Mouse (Mus musculus): ENCODE results near the gene Olig3.

The Olig3 gene

DNA sequence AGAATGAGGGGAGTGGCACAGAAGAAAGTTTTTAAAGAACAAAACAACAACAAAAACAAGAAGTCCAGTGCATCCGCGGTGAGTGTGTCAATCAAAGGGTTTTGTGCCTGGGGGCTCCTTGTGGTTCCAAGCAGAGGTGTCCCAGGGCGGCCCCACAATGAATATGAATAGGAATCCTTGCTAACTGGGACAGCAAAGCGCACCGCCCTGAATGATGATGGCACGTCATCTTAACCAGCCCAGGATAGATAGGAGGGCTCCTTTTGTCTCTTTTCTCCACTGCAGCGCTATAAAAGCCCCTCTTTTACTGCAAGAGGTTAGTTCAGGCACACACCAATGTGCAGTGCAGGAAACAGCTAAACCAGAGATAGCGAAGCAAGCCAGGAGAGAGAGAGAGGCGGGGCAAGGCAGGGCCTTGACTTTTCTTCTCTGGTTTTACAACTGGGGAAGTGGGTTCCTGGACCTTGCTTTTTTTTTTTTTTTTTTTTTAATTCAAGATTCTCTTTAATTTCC is at the start of gene Olig3:
TSS of gene Olig3 (plus strand) at position 463 of the 513 bp plus-strand sequence.
- no peak for DNase-seq

GRCm38 (mm10) chr10:19309681-19310395 is 46.5 kb upstream of the Olig3 start:
- DNase-seq, result no peak

DNA sequence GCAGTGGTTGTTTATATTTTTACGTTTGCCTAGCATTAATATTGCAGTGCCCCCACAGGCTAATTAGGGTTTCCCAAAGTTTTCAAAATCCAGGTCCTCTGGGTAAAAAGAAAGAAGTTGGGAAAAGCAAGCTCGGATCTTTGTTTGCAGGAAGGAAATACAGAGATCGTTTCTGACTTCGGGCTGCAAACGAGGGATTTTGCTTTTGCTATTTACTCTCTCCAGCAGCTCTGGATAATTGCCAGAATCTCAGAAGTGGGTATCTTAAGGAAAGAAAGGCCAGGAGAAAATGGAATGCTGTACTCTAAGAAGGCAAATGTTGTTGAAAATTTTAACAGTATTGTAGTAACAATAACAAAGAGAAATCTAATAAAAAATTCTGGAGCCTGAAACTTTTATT is 45.9 kb upstream of the Olig3 start:
- no peak for DNase-seq

DNA sequence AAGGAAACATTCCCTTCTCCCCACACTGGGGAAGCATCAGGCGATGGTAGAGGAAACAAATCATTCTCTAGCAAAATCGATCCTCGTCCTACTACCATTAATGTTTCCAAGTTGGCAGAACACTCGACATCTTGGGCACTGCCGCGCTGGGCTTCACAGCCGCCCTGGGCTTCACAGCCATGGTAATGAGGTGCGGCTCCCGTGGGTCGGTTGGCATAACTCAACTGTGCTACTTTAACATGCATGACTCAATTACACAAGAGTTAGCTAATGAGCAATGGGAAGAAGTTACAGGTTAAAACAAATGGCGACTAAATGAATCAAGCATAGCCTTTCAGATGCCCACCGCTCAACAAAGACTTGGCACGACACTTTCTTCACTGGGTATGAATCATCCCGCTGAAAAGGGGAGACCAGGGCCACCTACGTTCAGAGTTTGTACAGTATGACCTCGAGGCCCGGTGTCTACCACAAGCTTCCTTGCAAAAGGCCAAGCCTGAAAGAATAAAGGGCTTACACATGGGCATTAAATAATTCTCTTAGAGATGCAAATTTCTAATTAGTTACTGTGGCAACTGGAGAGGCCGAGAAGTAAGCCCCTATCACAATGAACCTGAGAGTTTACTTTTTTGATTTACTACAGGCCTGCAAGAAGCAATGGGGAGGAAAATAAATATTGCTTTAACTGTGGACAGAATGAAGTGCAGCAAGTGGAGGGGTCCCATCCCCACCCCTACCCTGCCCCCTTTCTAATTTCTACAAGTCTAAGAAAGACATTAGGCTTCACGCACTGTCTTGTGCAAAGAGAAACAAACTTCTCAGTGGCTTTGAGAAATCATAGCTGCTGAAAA is 38.1 kb upstream of the Olig3 start:
- no peak for DNase-seq

DNA sequence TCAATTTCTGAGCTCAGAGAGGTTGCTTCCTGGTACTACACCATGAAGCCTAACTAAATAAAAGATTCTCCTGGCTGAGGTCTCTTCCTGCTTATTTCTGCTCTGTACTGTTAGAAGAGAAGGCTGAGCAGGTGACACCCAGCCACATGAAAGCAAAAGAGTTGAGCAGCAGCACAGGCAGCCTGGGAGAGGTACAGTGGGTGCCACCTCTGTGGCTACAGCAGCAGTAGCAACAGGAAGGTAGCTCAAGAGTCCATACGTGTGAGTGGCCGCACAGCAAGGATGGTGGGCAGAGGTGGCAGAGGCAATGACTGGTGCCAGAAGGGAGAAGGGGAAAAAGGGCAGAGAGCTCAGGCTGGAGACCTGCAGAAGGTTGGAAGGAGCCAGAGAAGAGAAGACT is 34.6 kb upstream of the Olig3 start:
- DNase-seq, result no peak

- no peak for DNase-seq
These were observed 27.0 kb upstream of the Olig3 start for GRCm38 (mm10) chr10:19329191-19329777.

DNA sequence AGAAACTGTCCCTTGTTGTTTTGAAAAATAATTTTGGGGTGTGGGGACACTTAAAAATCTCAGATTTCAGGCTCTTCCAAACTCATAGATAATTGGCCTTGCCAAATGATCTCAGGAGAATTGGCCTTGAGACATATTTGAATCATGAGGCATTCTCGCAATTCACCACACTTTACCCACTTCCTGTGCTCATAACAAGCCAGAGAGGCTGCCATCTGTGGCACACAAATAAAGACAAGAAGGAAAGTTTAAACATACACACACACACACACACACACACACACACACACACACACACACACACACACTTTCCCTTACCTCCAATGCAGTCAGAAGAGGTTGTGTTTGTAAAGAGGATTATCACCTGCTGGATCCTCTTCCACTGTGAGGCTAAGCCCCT is 22.9 kb upstream of the Olig3 start:
- no peak for DNase-seq

GRCm38 (mm10) chr10:19338695-19339630 is 17.4 kb upstream of the Olig3 start:
- no peak for DNase-seq

DNA sequence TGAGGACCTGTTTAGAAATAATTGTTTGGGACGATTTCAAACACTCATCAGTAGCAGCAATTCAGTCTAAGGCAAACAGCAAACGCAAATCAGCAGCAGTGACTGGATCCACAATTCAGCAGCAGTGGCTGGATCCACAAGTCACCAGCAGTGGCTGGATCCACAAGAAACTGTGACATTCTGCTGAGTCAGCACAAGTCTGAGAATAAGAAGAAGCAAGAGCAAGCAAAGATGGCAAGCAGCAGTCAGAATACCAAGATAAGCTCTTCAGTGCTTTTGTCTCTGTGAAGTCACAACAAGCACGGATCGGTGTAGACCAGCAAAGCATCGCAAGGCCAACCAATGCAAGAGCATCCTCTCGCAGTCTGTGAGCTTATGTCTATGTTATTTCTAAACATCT is 12.3 kb upstream of the Olig3 start:
- no peak for DNase-seq

DNA sequence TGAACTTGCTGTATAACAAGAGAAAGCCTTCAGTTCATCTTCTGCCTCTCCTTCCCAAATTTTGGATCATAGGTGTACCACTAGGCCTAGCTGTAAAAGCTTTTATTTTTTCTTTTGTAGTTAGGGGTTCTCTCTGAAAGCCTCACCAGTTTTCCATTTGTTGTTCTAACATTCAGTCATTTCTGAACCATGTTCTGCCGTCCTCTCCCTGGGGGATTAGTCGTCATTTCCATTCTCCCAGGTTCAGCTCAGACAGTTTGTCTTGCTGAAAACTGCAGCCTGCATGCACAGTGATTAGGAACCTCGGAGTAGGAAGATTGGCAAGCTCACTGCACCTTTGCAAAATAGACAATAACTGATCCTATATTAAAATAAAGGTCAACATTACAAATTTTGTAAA is 7.0 kb upstream of the Olig3 start:
- DNase-seq, result no peak

- DNase-seq, result no peak
These were observed 4.1 kb upstream of the Olig3 start for GRCm38 (mm10) chr10:19352006-19352877.

- DNase-seq, result no peak
These were observed 3.4 kb upstream of the Olig3 start for GRCm38 (mm10) chr10:19352878-19353301.

- no peak for DNase-seq
These were observed 2.7 kb upstream of the Olig3 start for GRCm38 (mm10) chr10:19353631-19354030.

DNA sequence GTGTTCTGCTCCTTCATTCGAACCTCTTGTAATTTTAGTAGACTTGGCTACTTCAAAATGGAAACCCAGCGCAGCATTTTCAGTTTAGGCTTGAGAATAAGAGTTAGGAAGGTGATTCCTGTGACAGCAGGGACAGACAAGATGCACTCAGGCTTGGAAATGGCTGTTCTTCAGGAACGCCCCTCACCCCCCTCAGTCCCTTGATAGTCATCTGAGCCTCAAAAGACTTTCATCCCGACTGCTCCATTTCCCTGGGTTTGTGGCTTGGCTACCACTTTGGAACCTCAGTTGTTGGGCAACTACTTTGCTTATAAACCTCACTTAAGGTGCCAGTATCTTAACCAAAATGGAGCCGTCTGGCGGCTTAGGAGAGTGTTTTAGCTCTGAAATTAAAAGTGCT is 2.2 kb upstream of the Olig3 start:
- DNase-seq, result no peak

DNA sequence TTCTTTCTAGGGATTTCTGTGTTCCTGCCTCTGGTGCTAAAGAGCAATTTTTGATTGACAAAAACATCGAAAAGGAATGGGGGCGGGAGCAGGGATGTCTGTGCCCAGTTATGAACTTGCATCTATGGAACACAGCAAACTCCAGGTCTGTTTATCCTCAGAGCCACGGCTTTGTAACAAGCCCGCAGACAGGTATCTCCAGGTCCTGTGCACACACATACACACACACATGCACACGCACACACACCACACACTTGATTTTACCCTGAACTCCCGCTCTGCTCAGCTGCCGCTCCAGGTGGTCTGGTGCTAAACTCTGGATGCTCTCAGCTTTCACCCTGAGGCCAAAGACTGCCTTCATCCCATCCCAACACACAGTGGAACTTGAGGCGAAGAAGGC is 1.3 kb upstream of the Olig3 start:
- DNase-seq, result no peak

GRCm38 (mm10) chr10:19356720-19357641 is 648 bp downstream of the Olig3 start:
- DNase-seq, result no peak

- no peak for DNase-seq
These were observed 1.5 kb downstream of the Olig3 start for GRCm38 (mm10) chr10:19357848-19358247.

DNA sequence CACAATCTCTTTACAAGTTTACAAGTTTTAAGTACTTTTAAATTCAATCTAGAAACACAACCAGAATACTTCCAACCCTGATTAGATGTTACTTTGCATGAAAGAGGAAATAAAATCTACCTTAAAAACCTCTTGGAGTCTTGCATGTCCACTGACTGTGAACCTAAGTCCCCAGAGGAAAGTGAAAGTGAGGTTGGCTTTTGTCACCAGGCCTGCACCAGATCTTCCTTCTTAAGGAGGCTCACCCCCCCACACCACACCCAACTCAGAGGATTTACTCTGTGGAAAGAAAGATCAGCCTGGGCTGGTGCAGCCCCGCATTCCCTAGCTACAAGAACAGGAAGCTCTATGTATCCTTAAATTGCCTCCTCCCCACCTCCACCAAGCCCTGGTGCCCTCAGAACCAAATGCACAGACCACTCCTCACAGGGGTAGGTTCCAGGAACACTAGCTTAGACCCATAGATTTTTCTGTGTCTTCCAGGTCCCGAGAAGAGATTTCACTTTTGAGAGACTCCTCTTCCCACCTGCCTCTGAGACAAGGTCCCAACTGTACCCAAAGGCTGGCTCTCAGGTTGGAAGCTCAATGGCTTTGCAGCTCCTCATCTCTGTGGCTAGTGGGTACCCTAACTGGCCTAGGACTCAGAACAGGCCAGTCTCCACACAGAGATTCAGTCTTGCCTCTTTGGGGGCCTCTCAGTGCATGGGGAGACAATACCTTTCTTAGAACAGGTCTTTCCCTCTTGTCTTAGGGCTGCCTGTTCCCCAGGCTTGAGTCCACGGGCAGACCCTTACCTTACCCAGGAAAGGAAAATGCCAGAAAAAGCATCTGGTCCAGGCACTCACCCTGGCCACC is 4.3 kb downstream of the Olig3 start:
- no peak for DNase-seq

DNA sequence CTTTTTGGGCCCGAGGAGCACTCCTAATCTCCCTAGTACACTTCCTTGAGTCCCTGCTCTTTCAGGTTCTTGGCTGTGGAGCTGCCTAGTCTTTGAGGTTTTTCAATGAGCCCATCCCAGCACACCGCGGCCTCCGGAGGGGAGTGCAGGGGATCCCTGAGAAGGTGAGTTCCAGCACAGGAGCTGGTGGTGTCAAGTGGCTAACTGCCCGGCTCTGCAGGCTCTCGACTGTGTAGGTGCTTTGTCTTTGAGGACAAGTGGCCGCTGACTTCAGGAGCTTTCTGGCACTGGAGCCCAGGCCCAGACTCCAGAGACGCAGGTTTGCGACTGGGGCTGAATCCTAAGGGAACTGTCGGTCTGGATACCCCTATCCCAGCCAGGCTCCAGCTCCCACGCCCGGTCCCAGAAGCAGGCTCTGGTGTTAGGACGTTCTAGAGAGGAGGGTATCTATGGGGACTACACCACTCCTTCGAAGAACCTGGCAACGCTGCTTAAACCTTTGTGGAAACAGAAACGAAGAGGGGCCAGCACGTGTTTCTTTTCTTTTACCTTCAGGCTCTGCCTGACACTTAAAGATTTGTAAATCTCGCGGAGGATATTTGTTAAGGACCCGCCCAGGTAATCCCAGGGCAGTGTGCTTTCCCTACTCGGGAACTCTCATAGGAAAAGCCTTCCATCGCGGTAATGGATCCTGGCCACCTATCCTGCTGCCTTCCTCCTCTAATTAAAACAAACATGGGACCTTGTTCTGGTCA is 5.4 kb downstream of the Olig3 start:
- DNase-seq, result no peak

All from right cerebral cortex, postnatal 14 days (tissue).